Mouse (Mus musculus): Measurements from ENCODE around the gene Hist1h2bg. TPM values are rescaled to one million over a fixed set of nuclear protein-coding genes. Genes with fewer than 3 reads are reported as not detected.
"Not testable (repeated sequence)": the region's sequence is repeated elsewhere in the genome, so short reads cannot be mapped to it uniquely, and the experiment has no call there.

Hist1h2bg gene
- polyA plus RNA-seq, 1 experiment from 2014 or later: 17.0 TPM

GRCm38 (mm10) chr13:23542225-23542980 lies 28.8 kb upstream of the Hist1h2bg start:
- Histone ChIP-seq H3K4me2 (peak overlapping the region; percentile 65), H3K4me3 (replicated peaks) (peak overlapping the region; percentile 50), H3K27ac (peak overlapping the region; percentile 90), H3K9ac (peak overlapping the region; percentile 41; the same call in 1 of the 2 replicates)
- H3K9me3 ChIP-seq; H3K27me3 ChIP-seq (replicated peaks); H3K36me3 ChIP-seq; ATAC-seq (ENCODE audit: insufficient read depth, low FRiP score, low read depth); H3K4me1 ChIP-seq: not testable (repeated sequence)
- WGBS: 12% methylated on average over 3 of the region's 3 CpGs

GRCm38 (mm10) chr13:23542999-23543607 lies 28.1 kb upstream of the Hist1h2bg start, which contains the start of gene Hist1h2bh:
Gene Hist1h2bh (minus strand): TSS chr13:23543392.
- H3K9me3 ChIP-seq; H3K4me1 ChIP-seq; H3K27me3 ChIP-seq (replicated peaks); H3K36me3 ChIP-seq: not testable (repeated sequence)
- ATAC-seq (ENCODE audit: insufficient read depth, low FRiP score, low read depth): peak; percentile 95
- H3K27ac ChIP-seq: peak within 1 kb of the TSS; percentile 95
- H3K4me2 ChIP-seq: peak within 1 kb of the TSS; percentile 65
- H3K9ac ChIP-seq: peak within 1 kb of the TSS; percentile 41; the same call in 1 of the 2 replicates
- under 1% methylated on average over 35 of the region's 42 CpGs for WGBS
- H3K4me3 ChIP-seq (replicated peaks): peak within 1 kb of the TSS; percentile 50

GRCm38 (mm10) chr13:23543965-23544786 lies 27.0 kb upstream of the Hist1h2bg start, which contains the start of gene Hist1h3f:
Gene Hist1h3f (plus strand): TSS chr13:23544052.
- ATAC-seq (ENCODE audit: insufficient read depth, low FRiP score, low read depth): peak; percentile 88
- no peaks in the 10 kb centered on the region for H3K27me3 ChIP-seq (replicated peaks)
- 0% methylated on average over 29 of the region's 45 CpGs for WGBS
- no peaks in the 10 kb centered on the region for H3K9me3 ChIP-seq
- H3K4me2 ChIP-seq: peak within 1 kb of the TSS; percentile 65
- peak within 1 kb of the TSS; percentile 50 for H3K4me3 ChIP-seq (replicated peaks)
- peak within 1 kb of the TSS; percentile 41; the same call in 1 of the 2 replicates for H3K9ac ChIP-seq
- no peaks in the 10 kb centered on the region for H3K36me3 ChIP-seq
- H3K27ac ChIP-seq: peak within 1 kb of the TSS; percentile 95
- no peaks in the 10 kb centered on the region for H3K4me1 ChIP-seq

GRCm38 (mm10) chr13:23544787-23545120 lies 26.4 kb upstream of the Hist1h2bg start:
- Histone ChIP-seq H3K4me3 (replicated peaks) (peak overlapping the region; percentile 47), H3K27ac (peak overlapping the region; percentile 95), H3K4me2 (peak overlapping the region; percentile 59)
- WGBS: 0% methylated on average over 13 of the region's 14 CpGs
- H3K36me3 ChIP-seq; H3K9ac ChIP-seq; H3K9me3 ChIP-seq; H3K27me3 ChIP-seq (replicated peaks); H3K4me1 ChIP-seq: not testable (repeated sequence)
- ATAC-seq (ENCODE audit: insufficient read depth, low FRiP score, low read depth): 0 out of 2 replicates have a peak, but pooled peaks have one; percentile 0

GRCm38 (mm10) chr13:23546694-23547093 lies 24.5 kb upstream of the Hist1h2bg start:
- 63% methylated on average over 5 of the region's 5 CpGs for WGBS
- Histone ChIP-seq H3K27me3 (replicated peaks) (no peaks in the 10 kb centered on the region), H3K27ac (no peak overlapping the region), H3K4me1 (peaks cover 5% of the 10 kb centered on the region), H3K9me3 (no peaks in the 10 kb centered on the region), H3K36me3 (no peaks in the 10 kb centered on the region), H3K4me3 (replicated peaks) (no peak overlapping the region), H3K9ac (no peak overlapping the region), H3K4me2 (no peak overlapping the region)
- no peak for ATAC-seq (ENCODE audit: insufficient read depth, low FRiP score, low read depth)

GRCm38 (mm10) chr13:23550761-23551145 lies 20.4 kb upstream of the Hist1h2bg start:
- Histone ChIP-seq H3K4me3 (replicated peaks) (peak overlapping the region; percentile 48), H3K27ac (peak overlapping the region; percentile 93), H3K36me3 (no peaks in the 10 kb centered on the region), H3K4me1 (peaks cover 12% of the 10 kb centered on the region), H3K4me2 (peak overlapping the region; percentile 42), H3K9me3 (no peaks in the 10 kb centered on the region), H3K9ac (peak overlapping the region; percentile 10; the same call in 1 of the 2 replicates), H3K27me3 (replicated peaks) (no peaks in the 10 kb centered on the region)
- WGBS: 5% methylated on average over 3 of the region's 3 CpGs
- ATAC-seq (ENCODE audit: insufficient read depth, low FRiP score, low read depth): no peak

- peak; percentile 86 for ATAC-seq (ENCODE audit: insufficient read depth, low FRiP score, low read depth)
- Histone ChIP-seq H3K4me2 (peak within 1 kb of the TSS; percentile 42), H3K27ac (peak within 1 kb of the TSS; percentile 93), H3K9ac (peak within 1 kb of the TSS; percentile 10; the same call in 1 of the 2 replicates), H3K4me1 (peaks cover 12% of the 10 kb centered on the region), H3K4me3 (replicated peaks) (peak within 1 kb of the TSS; percentile 48)
- under 1% methylated on average over 47 of the region's 47 CpGs for WGBS
- H3K9me3 ChIP-seq; H3K27me3 ChIP-seq (replicated peaks); H3K36me3 ChIP-seq: not testable (repeated sequence)
These were observed 19.9 kb upstream of the Hist1h2bg start, which contains the start of gene Hist1h4f for GRCm38 (mm10) chr13:23551146-23551834. Gene Hist1h4f (minus strand): TSS chr13:23551648.

- no peaks in the 10 kb centered on the region for H3K27me3 ChIP-seq (replicated peaks)
- ATAC-seq (ENCODE audit: insufficient read depth, low FRiP score, low read depth): no peak
- 44% methylated on average over 8 of the region's 8 CpGs for WGBS
- no peaks in the 10 kb centered on the region for H3K36me3 ChIP-seq
- peaks cover 12% of the 10 kb centered on the region for H3K4me1 ChIP-seq
- H3K9ac ChIP-seq: no peak overlapping the region
- peak overlapping the region; percentile 93 for H3K27ac ChIP-seq
- H3K4me2 ChIP-seq: peak overlapping the region; percentile 42
- no peaks in the 10 kb centered on the region for H3K9me3 ChIP-seq
- H3K4me3 ChIP-seq (replicated peaks): peak overlapping the region; percentile 48
These were observed 19.0 kb upstream of the Hist1h2bg start for GRCm38 (mm10) chr13:23551931-23552914.

- no peaks in the 10 kb centered on the region for H3K9me3 ChIP-seq
- no peak within 1 kb of the TSS for H3K4me3 ChIP-seq (replicated peaks)
- no peaks in the 10 kb centered on the region for H3K36me3 ChIP-seq
- no peaks in the 10 kb centered on the region for H3K27me3 ChIP-seq (replicated peaks)
- peak within 1 kb of the TSS; percentile 42 for H3K4me2 ChIP-seq
- H3K9ac ChIP-seq: no peak within 1 kb of the TSS
- peak within 1 kb of the TSS; percentile 98 for H3K27ac ChIP-seq
- no peak for ATAC-seq (ENCODE audit: insufficient read depth, low FRiP score, low read depth)
- peaks cover 12% of the 10 kb centered on the region for H3K4me1 ChIP-seq
These were observed 18.2 kb upstream of the Hist1h2bg start, which contains the start of gene Hist1h1d for GRCm38 (mm10) chr13:23552962-23553361. Gene Hist1h1d (plus strand): TSS chr13:23553262.

GRCm38 (mm10) chr13:23554393-23554792 lies 16.8 kb upstream of the Hist1h2bg start:
- WGBS: 15% methylated on average over 9 of the region's 9 CpGs
- H3K27me3 ChIP-seq (replicated peaks): no peaks in the 10 kb centered on the region

More at GRCm38 (mm10) chr13:23554393-23554792, 16.8 kb upstream of the Hist1h2bg start:
- Histone ChIP-seq H3K27ac (peak overlapping the region; percentile 98), H3K9me3 (no peaks in the 10 kb centered on the region), H3K4me3 (replicated peaks) (peak overlapping the region; percentile 56), H3K9ac (no peak overlapping the region), H3K36me3 (no peaks in the 10 kb centered on the region), H3K4me2 (peak overlapping the region; percentile 89), H3K4me1 (peaks cover 12% of the 10 kb centered on the region)
- ATAC-seq (ENCODE audit: insufficient read depth, low FRiP score, low read depth): no peak
